Mouse (Mus musculus) cerebellum, postnatal 36 days (tissue): Measurements from ENCODE around the gene Rpap1.
"Not testable (repeated sequence)": the region's sequence is repeated elsewhere in the genome, so short reads cannot be mapped to it uniquely, and the experiment has no call there.

Experiments
- DNase-seq, 2 experiments: peaks; one replicate each; pipeline ENCODE4 v3.0.0; 2021 to 2022; ENCODE audit warnings: mixed read lengths in 2 of 2

Rpap1 gene

GRCm38 (mm10) chr2:119737124-119737523 lies 50.2 kb downstream of the Rpap1 start:
- no peak for DNase-seq

DNA sequence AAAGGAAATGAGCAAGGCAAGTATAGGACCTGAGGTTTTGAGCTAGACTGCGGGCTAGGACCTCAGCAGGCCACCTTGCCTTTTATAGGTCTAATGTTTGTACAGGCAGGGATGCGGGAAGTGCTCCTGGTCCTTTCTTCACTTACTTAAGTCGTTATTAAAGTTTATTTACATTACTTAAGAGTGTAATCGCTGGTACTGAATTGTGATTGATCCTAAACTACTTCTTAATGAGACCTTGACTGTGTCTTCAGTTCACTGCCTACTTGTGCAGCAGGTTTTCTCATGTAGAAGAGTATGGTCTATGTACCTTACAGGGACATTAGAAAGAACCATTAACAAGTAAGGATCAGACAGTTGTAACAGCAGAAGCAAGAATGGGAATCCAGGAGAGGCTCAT lies 56.6 kb downstream of the Rpap1 start:
- DNase-seq: no peak

DNA sequence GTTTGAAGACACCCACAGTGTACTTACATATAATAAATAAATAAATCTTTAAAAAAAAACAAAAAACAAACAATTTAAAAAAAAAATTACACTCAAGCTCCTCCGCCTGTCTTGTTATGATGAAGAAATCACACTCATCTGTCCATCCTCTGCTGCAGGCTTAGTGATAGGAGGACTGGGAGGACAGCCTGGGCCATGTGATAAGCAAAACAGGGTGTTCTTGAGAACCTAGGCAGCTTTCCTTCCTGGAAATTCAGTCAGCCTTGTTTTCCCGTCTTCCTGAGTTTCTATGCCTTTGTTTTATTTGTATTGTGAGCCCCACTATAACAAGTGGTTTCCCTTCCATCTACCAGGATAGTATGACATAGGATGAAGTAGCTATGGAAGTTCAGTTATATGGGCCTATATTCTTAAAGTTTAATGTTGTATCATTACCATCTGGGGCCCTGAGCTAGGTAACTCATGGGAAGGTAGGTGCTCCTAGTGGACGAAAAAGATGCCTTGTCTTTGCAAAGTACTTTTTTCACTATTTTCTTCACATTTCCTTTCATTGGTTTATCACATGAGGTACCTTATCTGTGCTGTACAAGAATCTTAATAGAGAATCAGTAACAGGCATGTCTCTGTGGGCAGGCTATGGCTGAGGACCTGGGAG lies 59.4 kb downstream of the Rpap1 start:
- DNase-seq: no peak

DNA sequence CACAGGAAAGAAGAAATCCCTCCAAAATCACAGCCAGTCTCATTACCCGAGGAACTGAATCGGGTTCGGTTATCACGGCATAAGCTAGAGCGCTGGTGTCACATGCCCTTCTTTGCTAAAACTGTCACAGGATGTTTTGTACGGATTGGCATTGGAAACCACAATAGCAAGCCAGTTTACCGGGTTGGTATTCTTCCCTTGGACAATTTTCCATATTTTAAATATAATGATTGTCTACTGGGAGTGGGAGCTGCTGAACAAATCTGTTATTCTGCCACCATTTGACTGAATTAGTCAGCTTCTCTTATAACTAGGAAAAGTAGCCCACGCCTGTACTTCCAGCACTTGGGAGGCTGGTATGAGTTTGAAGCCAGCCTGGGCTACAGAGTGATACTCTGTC lies 66.3 kb downstream of the Rpap1 start:
- no peak for DNase-seq

DNA sequence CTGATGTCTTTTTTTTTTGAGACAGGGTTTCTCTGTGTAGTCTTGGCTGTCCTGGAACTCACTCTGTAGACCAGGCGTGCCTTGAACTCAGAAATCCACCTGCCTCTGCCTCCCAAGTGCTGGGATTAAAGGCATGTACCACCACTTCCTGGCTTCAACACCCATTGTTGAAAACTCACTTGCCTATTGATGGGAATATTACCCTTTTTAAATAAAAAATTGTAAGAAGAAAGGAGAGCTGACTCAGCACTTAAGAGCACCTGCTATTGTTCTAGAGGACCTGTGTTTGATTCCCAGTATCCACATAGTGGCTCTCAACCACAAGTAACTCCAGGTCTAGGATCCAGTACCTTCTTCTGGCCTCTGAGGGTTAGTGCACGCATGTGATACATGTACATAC lies 71.5 kb downstream of the Rpap1 start:
- not testable (repeated sequence) for DNase-seq
